Mouse (Mus musculus): ENCODE results near the gene Gm49425. TPM values are rescaled to one million over a fixed set of nuclear protein-coding genes. Genes with fewer than 3 reads are reported as not detected.

Gm49425 gene
- 3.8 TPM in 1 of 2 replicates, not detected in the other for polyA plus RNA-seq (2012; rRNA removed; ENCODE audit: low replicate concordance)

GRCm38 (mm10) chr15:101517161-101517560, at the start of gene Gm49425:
Gm49425 (minus strand) TSS chr15:101517261.

GRCm38 (mm10) chr15:101562850-101563249, 45.8 kb upstream of the Gm49425 start, which contains the start of gene Krt90:
Krt90 (minus strand) TSS chr15:101562950.

GRCm38 (mm10) chr15:101550567-101550966, 33.5 kb upstream of the Gm49425 start, which contains the start of gene Krt82:
Krt82 (minus strand) TSS chr15:101550667.

GRCm38 (mm10) chr15:101532720-101533119, 15.7 kb upstream of the Gm49425 start, which contains the start of gene Krt84:
Krt84 (minus strand) TSS chr15:101532820.

GRCm38 (mm10) chr15:101491431-101491830, 25.6 kb downstream of the Gm49425 start, which contains the start of gene Krt83:
Krt83 (minus strand) TSS chr15:101491512.

GRCm38 (mm10) chr15:101472952-101473528, 44.0 kb downstream of the Gm49425 start, which contains the start of gene Krt86:
Krt86 (plus strand) TSS chr15:101473478.

Other genes starting within 250 kb of the Gm49425 start
- gene Atg101, start 233.0 kb downstream of the Gm49425 start, polyA plus RNA-seq (2012; rRNA removed; ENCODE audit: low replicate concordance), result 35.4 and 37.5 TPM in 2 replicates
- gene 6030408B16Rik, start 224.0 kb downstream of the Gm49425 start, polyA plus RNA-seq (2012; rRNA removed; ENCODE audit: low replicate concordance), result 3.4 and 39.0 TPM in 2 replicates
- 5.4 and 9.7 TPM in 2 replicates for gene Krt80, start 147.1 kb downstream of the Gm49425 start, polyA plus RNA-seq (2012; rRNA removed; ENCODE audit: low replicate concordance)
- gene Krt7, start 106.2 kb downstream of the Gm49425 start, polyA plus RNA-seq (2012; rRNA removed; ENCODE audit: low replicate concordance), result 2.1 and 35.5 TPM in 2 replicates
- gene Krt87, start 78.5 kb downstream of the Gm49425 start, polyA plus RNA-seq (2012; rRNA removed; ENCODE audit: low replicate concordance), result 0.67 TPM in 1 of 2 replicates, not detected in the other
- gene Krt88, start 69.5 kb downstream of the Gm49425 start, polyA plus RNA-seq (2012; rRNA removed; ENCODE audit: low replicate concordance), result not detected in 2 replicates
- 0.35 TPM in 1 of 2 replicates, not detected in the other for gene Krt81, start 53.5 kb downstream of the Gm49425 start, polyA plus RNA-seq (2012; rRNA removed; ENCODE audit: low replicate concordance)
- gene Krt86, start 43.8 kb downstream of the Gm49425 start, polyA plus RNA-seq (2012; rRNA removed; ENCODE audit: low replicate concordance), result not detected in 2 replicates
- 19.3 TPM in 1 of 2 replicates, not detected in the other for gene Krt83, start 25.7 kb downstream of the Gm49425 start, polyA plus RNA-seq (2012; rRNA removed; ENCODE audit: low replicate concordance)
- not detected in 2 replicates for gene Krt84, start 15.6 kb upstream of the Gm49425 start, polyA plus RNA-seq (2012; rRNA removed; ENCODE audit: low replicate concordance)
- not detected in 2 replicates for gene Krt82, start 33.4 kb upstream of the Gm49425 start, polyA plus RNA-seq (2012; rRNA removed; ENCODE audit: low replicate concordance)
- gene Krt90, start 45.7 kb upstream of the Gm49425 start, polyA plus RNA-seq (2012; rRNA removed; ENCODE audit: low replicate concordance), result 0.84 TPM in 1 of 2 replicates, not detected in the other
- gene Krt75, start 56.6 kb upstream of the Gm49425 start, polyA plus RNA-seq (2012; rRNA removed; ENCODE audit: low replicate concordance), result not detected in 2 replicates
- gene Gm5414, start 110.9 kb upstream of the Gm49425 start, polyA plus RNA-seq (2012; rRNA removed; ENCODE audit: low replicate concordance), result not detected in 2 replicates
- gene Gm5478, start 130.1 kb upstream of the Gm49425 start, polyA plus RNA-seq (2012; rRNA removed; ENCODE audit: low replicate concordance), result not detected in 2 replicates
- gene Krt6b, start 163.0 kb upstream of the Gm49425 start, polyA plus RNA-seq (2012; rRNA removed; ENCODE audit: low replicate concordance), result not detected in 2 replicates
- not detected in 2 replicates for gene Krt6a, start 177.0 kb upstream of the Gm49425 start, polyA plus RNA-seq (2012; rRNA removed; ENCODE audit: low replicate concordance)
- 0.07 and 3.5 TPM in 2 replicates for gene Krt5, start 195.6 kb upstream of the Gm49425 start, polyA plus RNA-seq (2012; rRNA removed; ENCODE audit: low replicate concordance)
- not detected in 2 replicates for gene Krt71, start 225.8 kb upstream of the Gm49425 start, polyA plus RNA-seq (2012; rRNA removed; ENCODE audit: low replicate concordance)